Mouse (Mus musculus) cerebellum, adult 2 months (tissue): ENCODE measurements around the gene Adcy9.

ENCODE experiments used
- CTCF ChIP-seq: fragments of 200-500 bp; IDR thresholded peaks from 2 replicates; pipeline ENCODE4 v1.5.1; 2011; ENCODE audit warnings: low read depth, mild to moderate bottlenecking, control low read depth, low read length, moderate library complexity, borderline replicate concordance; ENCODE audit not compliant: insufficient read depth
- POLR2A ChIP-seq: fragments of 200-500 bp; IDR thresholded peaks from 2 replicates; pipeline ENCODE4 v1.6.1; 2011; ENCODE audit warnings: low read length, control low read depth, borderline replicate concordance; ENCODE audit not compliant: insufficient read depth

DNA sequence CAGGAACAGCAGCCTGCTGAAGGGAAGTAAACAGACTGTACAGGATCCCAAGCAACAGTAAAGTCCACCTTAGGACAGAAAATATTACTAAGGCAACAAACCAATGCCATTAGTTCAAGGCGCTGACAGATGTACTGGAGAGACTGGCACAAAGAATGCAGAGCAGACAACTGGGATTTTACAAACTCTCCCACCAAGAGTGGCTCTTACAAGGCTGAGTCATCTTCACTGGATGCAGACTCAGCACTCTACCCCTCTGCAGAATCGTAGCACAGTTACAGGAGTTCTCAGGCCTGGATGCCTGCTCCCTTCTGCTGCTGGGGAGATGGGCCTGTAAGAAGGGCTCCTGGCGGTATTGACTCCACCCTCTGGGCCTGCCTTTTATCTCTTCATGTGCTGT is 99.4 kb downstream of the Adcy9 start:
- TF ChIP-seq CTCF = no peak
- TF ChIP-seq POLR2A = no peak
